Mouse (Mus musculus) megakaryocyte, embryonic 14.5 days (primary cell): ENCODE measurements around the gene Maneal.

ENCODE experiments used
- FLI1 ChIP-seq: IDR thresholded peaks from 2 replicates; pipeline ENCODE4 v1.6.1; 2012; ENCODE audit warnings: low read length, inconsistent platforms, mixed read lengths
- GATA1 ChIP-seq: IDR thresholded peaks from 3 replicates; pipeline ENCODE4 v1.6.1; 2012; ENCODE audit warnings: mixed read lengths, low read length, inconsistent platforms, borderline replicate concordance

GRCm38 (mm10) chr4:124838035-124838700 is 23.8 kb downstream of the Maneal start:
- TF ChIP-seq FLI1 (no peak), GATA1 (no peak)
